Mouse (Mus musculus): Measurements from ENCODE around the gene Cox8c. TPM values are rescaled to one million over a fixed set of nuclear protein-coding genes. Genes with fewer than 3 reads are reported as not detected.

Cox8c gene
- total RNA-seq, 4 experiments from 2014 or later = not detected

Other genes starting within 250 kb of the Cox8c start
- 100 to 1,000 TPM in 2 of 4 experiments, 10 to 100 TPM in 2; 49.2 to 139 (median 86.7) TPM for gene Itpk1, start 194.4 kb upstream of the Cox8c start, total RNA-seq (2022)
- gene Moap1, start 155.7 kb upstream of the Cox8c start, total RNA-seq (2022) = 10 to 100 TPM in 3 of 4 experiments, 1 to 10 TPM in 1; 8.2 to 13.6 (median 11.5) TPM
- 1 to 10 TPM; 7.2 to 8.8 (median 7.7) TPM for gene Tmem251, start 155.6 kb upstream of the Cox8c start, total RNA-seq (2022)
- not detected for gene Gm28051, start 141.6 kb upstream of the Cox8c start, total RNA-seq (2022)
- 10 to 100 TPM; 12.1 to 16.5 (median 14.6) TPM for gene Gon7, start 141.5 kb upstream of the Cox8c start, total RNA-seq (2022)
- 10 to 100 TPM; 30.2 to 41.2 (median 36.3) TPM for gene Ubr7, start 141.3 kb upstream of the Cox8c start, total RNA-seq (2022)
- gene Gm20604, start 140.6 kb upstream of the Cox8c start, total RNA-seq (2022) = 1 to 10 TPM; 6.1 to 8.9 (median 7.5) TPM
- 10 to 100 TPM; 44.9 to 59.5 (median 54.3) TPM for gene Btbd7, start 20.8 kb upstream of the Cox8c start, total RNA-seq (2022)
- gene Unc79, start 49.5 kb downstream of the Cox8c start, total RNA-seq (2022) = 1 to 10 TPM; 7.0 to 9.9 (median 8.6) TPM

Data from adrenal gland, adult 8-10 months (tissue).